Mouse (Mus musculus) layer of hippocampus, adult 18-20 months (tissue): ENCODE measurements at regions not wholly inside any gene's neighbourhood (a gene's known extent, or its start where the extent isn't known, plus 50 kb on each side); places are given as distances from the start of the nearest gene placed in this dataset.

Experiments used
- DNase-seq, 2 experiments: peaks; one replicate each; pipeline ENCODE4 v3.0.0; 2022; ENCODE audit warnings: low spot score in 2 of 2

- DNase-seq: no peak
These were observed 105.5 kb upstream of the Ufm1 start for GRCm38 (mm10) chr3:53969000-53969641.

- no peak for DNase-seq
These were observed 101.5 kb upstream of the Ufm1 start for GRCm38 (mm10) chr3:53965142-53965541.

GRCm38 (mm10) chr3:53953801-53954200 is 90.2 kb upstream of the Ufm1 start:
- no peak for DNase-seq

- no peak for DNase-seq
These were observed 76.1 kb upstream of the Ufm1 start for GRCm38 (mm10) chr3:53939684-53940189.

- DNase-seq: no peak
These were observed 68.1 kb upstream of the Ufm1 start for GRCm38 (mm10) chr3:53931745-53932144.

- DNase-seq: peak; percentile 46 to 80
These were observed 56.3 kb upstream of the Ufm1 start for GRCm38 (mm10) chr3:53919941-53920340.

GRCm38 (mm10) chr3:53919541-53919940 is 55.9 kb upstream of the Ufm1 start:
- no peak for DNase-seq

GRCm38 (mm10) chr3:53917960-53918359 is 54.3 kb upstream of the Ufm1 start:
- DNase-seq: no peak

- DNase-seq: no peak
These were observed 50.5 kb upstream of the Ufm1 start for GRCm38 (mm10) chr3:53913984-53914669.
